Mouse (Mus musculus) lung, postnatal 25 days (tissue): ENCODE results near the gene Pigk.

Experiments
- DNase-seq: peaks from one replicate; pipeline ENCODE4 v3.0.0; 2022; ENCODE audit warnings: low spot score

The Pigk gene

GRCm38 (mm10) chr3:152898906-152899305, 185.0 kb downstream of the Pigk start:
- no peak for DNase-seq

- DNase-seq = no peak
These were observed 191.1 kb downstream of the Pigk start for GRCm38 (mm10) chr3:152905026-152905425.

GRCm38 (mm10) chr3:152905800-152906199, 191.9 kb downstream of the Pigk start:
- DNase-seq = no peak

GRCm38 (mm10) chr3:152907087-152907486, 193.2 kb downstream of the Pigk start:
- DNase-seq = no peak

DNA sequence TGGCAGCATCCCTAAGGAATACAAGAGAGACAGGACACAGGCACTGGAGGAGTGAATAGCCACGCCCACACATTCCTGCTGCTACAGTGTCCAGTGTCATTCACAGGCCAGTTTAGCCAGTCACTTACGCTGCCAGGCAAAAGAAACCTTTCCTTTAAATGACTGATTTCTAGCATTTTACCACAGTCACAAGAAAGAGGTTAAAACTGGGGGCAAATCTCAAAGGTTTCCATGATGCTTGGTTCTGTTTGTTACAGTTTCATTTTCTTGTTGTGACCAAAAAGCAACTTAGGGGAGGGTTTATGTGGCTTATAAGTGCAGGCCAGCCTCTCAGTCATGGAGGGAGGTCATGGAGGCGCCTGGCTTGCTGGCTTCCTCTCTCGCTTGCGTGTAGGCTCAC, 193.8 kb downstream of the Pigk start:
- no peak for DNase-seq

- no peak for DNase-seq
These were observed 197.7 kb downstream of the Pigk start for GRCm38 (mm10) chr3:152911578-152911977.

DNA sequence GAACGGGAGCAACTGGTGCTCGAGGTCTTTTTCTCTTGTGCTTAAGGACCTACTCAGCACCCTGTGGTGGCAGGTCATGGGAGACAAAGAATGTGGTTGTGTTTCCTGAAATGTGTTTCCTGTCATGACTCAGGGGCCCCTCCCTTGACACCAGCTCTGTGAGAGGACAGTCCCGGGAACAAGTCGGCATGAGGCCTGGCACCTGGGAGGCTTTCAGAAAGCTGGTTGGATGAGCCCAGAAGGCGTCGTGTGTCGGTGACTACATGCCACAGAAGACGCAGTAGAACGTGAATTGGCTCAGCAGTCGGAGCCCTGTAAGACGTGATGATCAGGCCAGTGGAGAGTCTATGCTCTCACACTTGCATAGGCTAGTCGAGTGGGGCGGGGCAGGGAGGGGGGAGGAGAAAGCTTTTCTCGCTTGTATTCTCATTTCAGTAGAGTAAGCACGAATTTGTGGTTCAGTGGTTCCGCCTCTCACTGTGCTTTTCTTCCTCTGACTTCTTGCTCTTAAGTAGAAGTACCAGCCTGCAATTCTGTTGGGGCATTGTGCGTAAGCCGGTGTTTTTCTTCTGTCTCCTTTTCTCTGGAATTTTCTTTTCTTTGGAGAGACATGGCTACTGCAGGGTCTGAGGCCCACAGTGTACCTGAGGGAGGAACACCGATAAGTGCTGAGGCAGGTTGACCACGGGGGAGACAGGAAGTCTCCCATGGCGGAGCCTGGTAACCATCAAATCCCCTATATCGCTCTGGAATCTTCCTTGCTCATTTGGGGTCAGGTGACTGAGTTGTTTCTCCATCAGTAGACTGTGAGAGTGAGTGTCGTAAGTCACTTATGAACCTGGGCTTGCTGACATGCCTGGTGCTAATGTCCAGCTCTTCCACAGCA, 198.6 kb downstream of the Pigk start:
- peak; percentile 15 for DNase-seq

DNA sequence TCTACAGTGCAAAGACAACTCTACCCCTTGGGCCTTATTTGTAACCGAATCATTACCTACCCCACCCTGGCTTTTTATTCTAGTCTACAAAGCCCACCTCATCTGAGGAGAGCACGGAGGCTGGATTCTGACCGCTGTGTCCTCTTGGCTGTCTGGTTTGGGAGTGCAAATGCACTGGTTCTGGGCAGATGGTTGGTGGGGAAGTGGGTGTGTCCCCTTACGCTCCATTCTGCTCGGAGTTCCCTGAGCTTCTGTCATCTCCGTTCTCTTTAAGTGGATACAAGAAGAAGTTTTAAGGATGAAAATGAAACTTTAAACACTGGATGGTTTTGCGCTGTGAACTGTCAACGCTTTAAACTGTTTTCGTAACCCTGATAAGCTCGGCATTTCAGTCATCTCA, 199.2 kb downstream of the Pigk start:
- DNase-seq = no peak

GRCm38 (mm10) chr3:152913625-152914024, 199.7 kb downstream of the Pigk start:
- DNase-seq = no peak

GRCm38 (mm10) chr3:152914376-152914775, 200.5 kb downstream of the Pigk start:
- DNase-seq = no peak

- no peak for DNase-seq
These were observed 203.7 kb downstream of the Pigk start for GRCm38 (mm10) chr3:152917579-152917978.

GRCm38 (mm10) chr3:152919101-152919500, 205.2 kb downstream of the Pigk start:
- DNase-seq = no peak

- DNase-seq = no peak
These were observed 206.5 kb downstream of the Pigk start for GRCm38 (mm10) chr3:152920365-152920764.

DNA sequence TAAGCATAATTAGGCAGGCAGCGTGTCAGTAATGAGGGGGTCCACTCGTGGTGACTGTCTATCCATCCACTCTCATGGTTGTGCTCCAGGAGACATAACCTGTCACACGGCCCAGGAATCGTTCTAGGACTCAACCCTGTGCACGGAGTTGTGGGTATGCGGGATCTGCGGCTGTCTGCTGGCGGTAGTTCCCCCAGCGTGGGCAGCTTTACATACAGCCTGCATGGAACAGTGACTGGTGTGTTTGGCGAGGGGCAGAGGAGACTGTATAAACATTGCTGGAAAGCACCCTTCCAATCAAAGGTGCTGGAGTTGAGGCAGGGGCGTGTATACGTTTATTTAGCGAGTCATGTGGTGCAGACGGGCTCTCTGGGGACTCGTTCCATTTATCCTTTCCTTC, 209.6 kb downstream of the Pigk start:
- no peak for DNase-seq

GRCm38 (mm10) chr3:152925364-152925763, 211.5 kb downstream of the Pigk start:
- DNase-seq = no peak

DNA sequence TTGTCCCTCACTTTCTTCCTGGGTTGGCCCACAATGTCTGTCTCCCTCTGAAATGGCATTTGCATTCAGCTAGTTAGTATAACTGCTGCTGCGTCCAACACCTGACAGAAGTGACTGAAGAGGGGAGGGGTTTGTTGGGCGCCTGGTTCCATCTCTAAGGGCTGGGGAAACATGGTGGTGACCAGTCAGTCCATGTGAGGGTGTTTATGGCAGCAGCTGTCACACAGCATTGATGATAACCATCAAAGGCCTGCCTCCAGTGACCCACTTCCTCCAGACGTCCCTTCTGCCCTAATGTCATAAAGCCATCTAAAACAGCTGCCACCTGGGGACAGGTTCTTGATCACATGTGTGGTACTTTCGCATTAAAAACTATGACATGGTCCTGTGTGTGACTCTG, 212.3 kb downstream of the Pigk start:
- no peak for DNase-seq

- DNase-seq = peak; percentile 21
These were observed 214.5 kb downstream of the Pigk start for GRCm38 (mm10) chr3:152928287-152928975.

GRCm38 (mm10) chr3:152929256-152929787, 215.4 kb downstream of the Pigk start:
- DNase-seq = no peak

- peak; percentile 29 for DNase-seq
These were observed 215.9 kb downstream of the Pigk start for GRCm38 (mm10) chr3:152929788-152930281.

GRCm38 (mm10) chr3:152931354-152931753, 217.5 kb downstream of the Pigk start:
- no peak for DNase-seq

- DNase-seq = no peak
These were observed 218.2 kb downstream of the Pigk start for GRCm38 (mm10) chr3:152932096-152932495.

DNA sequence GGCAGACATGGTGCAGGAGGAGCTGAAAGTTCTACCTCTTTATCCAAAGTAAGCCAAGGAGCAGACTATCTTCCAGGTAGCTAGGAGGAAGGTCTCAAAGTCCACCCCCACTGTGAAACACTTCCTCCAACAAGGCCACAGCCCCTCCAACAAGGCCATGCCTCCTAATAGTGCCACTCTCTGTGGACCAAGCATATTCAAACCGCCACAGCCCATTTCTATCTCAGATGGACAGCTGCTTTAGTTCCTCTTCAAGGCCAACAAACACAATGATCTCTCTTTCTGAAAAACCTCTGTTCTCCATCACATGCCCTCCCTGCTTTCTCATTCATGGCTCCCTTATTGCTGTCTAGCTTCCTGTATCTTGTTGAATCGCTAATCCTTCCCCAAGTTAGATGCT, 218.6 kb downstream of the Pigk start:
- no peak for DNase-seq

- no peak for DNase-seq
These were observed 219.8 kb downstream of the Pigk start for GRCm38 (mm10) chr3:152933737-152934136.
